ENCODE assay signal across 10 mouse cellular contexts in the genomic region with DNA sequence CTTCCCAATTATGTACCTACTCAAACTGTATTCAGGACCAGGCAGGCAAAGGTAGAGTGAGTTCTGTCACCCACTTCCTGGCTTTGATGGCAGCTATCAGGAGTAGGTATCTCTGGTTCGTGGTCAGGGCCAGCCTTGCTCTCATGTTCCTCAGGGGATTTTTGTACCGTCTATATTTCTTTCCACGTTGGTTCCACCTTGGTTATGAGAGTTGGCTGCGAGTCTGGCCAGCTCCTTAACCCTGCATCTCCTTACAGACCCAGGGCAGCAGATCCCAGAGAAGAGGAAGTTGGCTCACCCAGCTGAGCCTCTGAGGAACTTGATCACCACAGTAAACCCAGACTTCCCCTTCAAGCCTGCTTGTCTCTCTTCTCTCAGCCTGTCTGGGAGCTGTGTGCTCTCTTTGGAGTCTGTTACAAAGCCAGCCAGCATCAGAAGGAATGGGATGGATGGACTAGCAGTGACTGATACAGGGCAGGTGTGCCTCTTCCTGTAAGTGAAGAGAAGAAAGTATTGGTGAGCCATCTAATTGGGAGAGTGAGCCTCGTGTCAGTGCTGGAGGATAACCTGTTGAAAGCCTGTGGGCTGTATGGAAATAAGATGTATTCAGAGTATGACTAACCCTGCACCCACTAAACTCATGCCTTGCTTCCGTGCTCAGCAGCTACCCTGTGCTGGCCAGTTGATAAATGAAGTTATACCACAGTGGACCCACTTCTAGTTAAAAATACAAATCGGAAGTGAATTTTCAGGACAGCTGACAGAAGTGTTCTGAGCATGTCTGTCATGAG. TPM values are rescaled to one million over a fixed set of nuclear protein-coding genes. Genes with fewer than 3 reads are reported as not detected.
DNase-seq lines count a peak whose midpoint lies in the region; ATAC-seq and TF ChIP-seq lines count a peak whose summit lies in the region.
"Had no signal": no experiment of that assay in that cellular context is flagged by ENCODE, and none has a peak within 500 bp of the region (broad histone marks: within the 10 kb centered on the region; RNA-seq: fewer than 3 reads in every experiment).

No protein-coding gene starts in this region.

- 67% methylated on average over 7 of the region's 7 CpGs for WGBS in heart, postnatal 0 days
- 89% methylated on average over 7 of the region's 7 CpGs for WGBS in forebrain, embryonic 10.5 days
- 82% methylated on average over 7 of the region's 7 CpGs for WGBS in intestine, embryonic 16.5 days
- 73% methylated on average over 7 of the region's 7 CpGs for WGBS in heart, embryonic 11.5 days (ENCODE audit: insufficient replicate concordance)

- no peak overlapping the region for H3K9ac ChIP-seq in heart, postnatal 0 days (replicated peaks; ENCODE audit: low read depth, low read length)
- H3K9ac ChIP-seq in intestine, embryonic 16.5 days (ENCODE audit: low read depth, low read length) = no peak overlapping the region
- H3K9ac ChIP-seq in heart, embryonic 11.5 days (ENCODE audit: low read depth, low read length) = no peak overlapping the region
- H3K9ac ChIP-seq: embryonic facial prominence, embryonic 12.5 days; intestine, embryonic 15.5 days had no signal

- no peaks in the 10 kb centered on the region; the same call in 1 of the 2 replicates for H3K36me3 ChIP-seq in heart, postnatal 0 days (replicated peaks; ENCODE audit: control insufficient read depth, insufficient read depth, low read length)
- H3K36me3 ChIP-seq in forebrain, embryonic 10.5 days (replicated peaks) = no peaks in the 10 kb centered on the region
- H3K36me3 ChIP-seq in intestine, embryonic 16.5 days (ENCODE audit: control insufficient read depth, insufficient read depth, low read length) = no peaks in the 10 kb centered on the region
- no peaks in the 10 kb centered on the region for H3K36me3 ChIP-seq in heart, embryonic 11.5 days (ENCODE audit: control insufficient read depth, insufficient read depth, low read length)
- H3K36me3 ChIP-seq: embryonic facial prominence, embryonic 12.5 days; intestine, embryonic 15.5 days had no signal

- intact Hi-C loops in heart, postnatal 10 days (cut with DNase I) = no loop called here

- H3K27me3 ChIP-seq in heart, postnatal 0 days (ENCODE audit: control insufficient read depth, insufficient read depth, low read length) = no peaks in the 10 kb centered on the region
- H3K27me3 ChIP-seq in forebrain, embryonic 10.5 days (ENCODE audit: poor library complexity, severe bottlenecking) = no peaks in the 10 kb centered on the region
- no peaks in the 10 kb centered on the region for H3K27me3 ChIP-seq in intestine, embryonic 16.5 days (replicated peaks; ENCODE audit: control insufficient read depth, insufficient read depth, low read length)
- H3K27me3 ChIP-seq in heart, embryonic 11.5 days (ENCODE audit: control insufficient read depth, insufficient read depth, low read length) = no peaks in the 10 kb centered on the region
- H3K27me3 ChIP-seq: embryonic facial prominence, embryonic 12.5 days; intestine, embryonic 15.5 days had no signal

- no peak overlapping the region for H3K4me3 ChIP-seq in heart, postnatal 0 days (ENCODE audit: low read depth, low read length)
- H3K4me3 ChIP-seq in brown adipose tissue, adult 24 weeks (ENCODE audit: insufficient read depth, low read depth, low read length) = no peak overlapping the region
- H3K4me3 ChIP-seq in forebrain, embryonic 10.5 days = no peak overlapping the region
- H3K4me3 ChIP-seq in intestine, embryonic 16.5 days (ENCODE audit: low read length) = no peak overlapping the region
- H3K4me3 ChIP-seq in heart, embryonic 11.5 days (ENCODE audit: low read depth, low read length) = no peak overlapping the region
- H3K4me3 ChIP-seq: embryonic facial prominence, embryonic 12.5 days; intestine, embryonic 15.5 days had no signal

- no peaks in the 10 kb centered on the region for H3K9me3 ChIP-seq in heart, postnatal 0 days (replicated peaks; ENCODE audit: control insufficient read depth, low read length)
- H3K9me3 ChIP-seq in forebrain, embryonic 10.5 days = no peaks in the 10 kb centered on the region
- no peaks in the 10 kb centered on the region for H3K9me3 ChIP-seq in intestine, embryonic 16.5 days (ENCODE audit: control insufficient read depth, low read length)
- no peaks in the 10 kb centered on the region for H3K9me3 ChIP-seq in heart, embryonic 11.5 days (replicated peaks; ENCODE audit: control insufficient read depth, low read length)
- H3K9me3 ChIP-seq: embryonic facial prominence, embryonic 12.5 days; intestine, embryonic 15.5 days had no signal

- DNase-seq in heart, postnatal 0 days (ENCODE audit: low spot score) = no peak
- no peak for DNase-seq in heart, postnatal 10 days
- peak; percentile 84 for DNase-seq in CD4-positive helper T cell, adult 2 months (ENCODE audit: low read depth, low spot score)
- DNase-seq in natural killer cell, adult 2 months (ENCODE audit: low spot score in 2 of 2) = peak; percentile 42 to 51
- DNase-seq in forebrain, embryonic 10.5 days (ENCODE audit: extremely low spot score, low spot score) = no peak

- no peak overlapping the region for H3K4me2 ChIP-seq in heart, postnatal 0 days (ENCODE audit: low read depth, low read length)
- no peak overlapping the region for H3K4me2 ChIP-seq in intestine, embryonic 16.5 days (ENCODE audit: low read depth, low read length)
- H3K4me2 ChIP-seq in heart, embryonic 11.5 days = no peak overlapping the region
- H3K4me2 ChIP-seq: embryonic facial prominence, embryonic 12.5 days; intestine, embryonic 15.5 days had no signal

- H3K27ac ChIP-seq in heart, postnatal 0 days (ENCODE audit: low read depth) = peak overlapping the region; percentile 16; the same call in 1 of the 2 replicates
- H3K27ac ChIP-seq in brown adipose tissue, adult 24 weeks (replicated peaks; ENCODE audit: low read depth, low read length) = peak overlapping the region; percentile 28; the same call in 1 of the 2 replicates
- no peak overlapping the region for H3K27ac ChIP-seq in forebrain, embryonic 10.5 days
- H3K27ac ChIP-seq in intestine, embryonic 16.5 days (ENCODE audit: low read length) = no peak overlapping the region
- no peak overlapping the region for H3K27ac ChIP-seq in heart, embryonic 11.5 days (ENCODE audit: low read depth, low read length)
- H3K27ac ChIP-seq: embryonic facial prominence, embryonic 12.5 days; intestine, embryonic 15.5 days had no signal

- H3K4me1 ChIP-seq in heart, postnatal 0 days (ENCODE audit: control insufficient read depth, insufficient read depth) = peaks cover 41% of the 10 kb centered on the region
- H3K4me1 ChIP-seq in brown adipose tissue, adult 24 weeks (ENCODE audit: control insufficient read depth, insufficient read depth, insufficient read length, low read length) = peaks cover 55% of the 10 kb centered on the region
- H3K4me1 ChIP-seq in forebrain, embryonic 10.5 days = peaks cover 32% of the 10 kb centered on the region
- H3K4me1 ChIP-seq in intestine, embryonic 16.5 days (ENCODE audit: control insufficient read depth, insufficient read depth, low read length) = peaks cover 36% of the 10 kb centered on the region
- H3K4me1 ChIP-seq in heart, embryonic 11.5 days (ENCODE audit: control insufficient read depth, insufficient read depth, low read length) = peaks cover 23% of the 10 kb centered on the region

- ATAC-seq in heart, postnatal 0 days (ENCODE audit: insufficient read depth, low read depth) = no peak
- ATAC-seq in intestine, embryonic 16.5 days = no peak
- ATAC-seq in heart, embryonic 11.5 days (replicated peaks; ENCODE audit: insufficient number of reproducible peaks, low FRiP score, low TSS enrichment) = no peak
- ATAC-seq: intestine, embryonic 15.5 days had no signal

- no peak for TF ChIP-seq EP300 in heart, postnatal 0 days (IDR thresholded peaks at IDR 0.05; ENCODE audit: low read depth)

- TF ChIP-seq CTCF in heart, postnatal 0 days (IDR thresholded peaks at IDR 0.05; ENCODE audit: low read depth) = no peak

RNA-seq across cellular contexts. Expression of gene Rapgef1, which starts 53.4 kb away (rescaled TPM):
- total RNA-seq in heart, postnatal 0 days (2014; rRNA removed; ENCODE audit: low replicate concordance) = 47.6 and 64.0 TPM in 2 replicates
- 6.7 and 9.0 TPM in 2 replicates for polyA plus RNA-seq in heart, postnatal 0 days (2015; fragmentation: Nextera tagmentation; extraction: Ambion mirVana)
- 100 to 1,000 TPM in 1 of 2 experiments, 10 to 100 TPM in 1; 92.7 to 102 TPM for total RNA-seq in heart, postnatal 10 days (2021)
- polyA plus RNA-seq in brown adipose tissue, adult 24 weeks (2012; ENCODE audit: insufficient read depth, insufficient read length, missing spikeins) = 19.1 and 24.3 TPM in 2 replicates
- polyA plus RNA-seq in forebrain, embryonic 10.5 days (2016; fragmentation: Nextera tagmentation; extraction: Ambion mirVana) = 15.9 and 17.2 TPM in 2 replicates
- polyA plus RNA-seq in intestine, embryonic 16.5 days (2015; fragmentation: Nextera tagmentation; extraction: Ambion mirVana) = 7.9 and 8.1 TPM in 2 replicates
- 9.1 and 9.8 TPM in 2 replicates for polyA plus RNA-seq in heart, embryonic 11.5 days (2014; fragmentation: Nextera tagmentation; extraction: Ambion mirVana)

Comparison
In these comparisons a context has a peak if more than half of its experiments do, and no peak if none do; other contexts are left out.
1. H3K27ac ChIP-seq: peak in heart, postnatal 0 days (single experiment) and brown adipose tissue, adult 24 weeks (single experiment); none in forebrain, embryonic 10.5 days (single experiment), intestine, embryonic 16.5 days (single experiment) and heart, embryonic 11.5 days (single experiment).
2. DNase-seq: peak in CD4-positive helper T cell, adult 2 months (single experiment) and natural killer cell, adult 2 months (2 of 2); none in heart, postnatal 0 days (single experiment), heart, postnatal 10 days (0 of 2) and forebrain, embryonic 10.5 days (single experiment).